Mouse (Mus musculus) hindbrain, embryonic 14.5 days (tissue): ENCODE data around the gene Arid3a. TPM values are rescaled to one million over a fixed set of nuclear protein-coding genes. Genes with fewer than 3 reads are reported as not detected.
A peak's percentile ranks its signal among the peaks of the same experiment; 100 is the strongest.

Experiments used
- ATAC-seq: fragments of 200-750 bp; cut with Nextera tagmentation; 2 replicates; pipeline ENCODE4 v1.8.0; 2017; ENCODE audit warnings: moderate number of reproducible peaks, mild to moderate bottlenecking, moderate TSS enrichment, moderate library complexity; ENCODE audit not compliant: low FRiP score
- DNase-seq: peaks from one replicate; pipeline ENCODE4 v3.0.0-alpha.2; 2015; ENCODE audit warnings: low spot score
- H3K27ac ChIP-seq: fragments of 300-500 bp; sonication (generic); 2 replicates; pipeline ENCODE4 v1.5.1; 2014; ENCODE audit warnings: mild to moderate bottlenecking, moderate library complexity
- H3K27me3 ChIP-seq: fragments of 300-500 bp; sonication (generic); 2 replicates; pipeline ENCODE4 v1.6.1; 2014; ENCODE audit warnings: mild to moderate bottlenecking, low read length, mixed read lengths; ENCODE audit not compliant: control insufficient read depth, insufficient read depth
- H3K36me3 ChIP-seq: fragments of 300-500 bp; sonication (generic); replicated peaks from 2 replicates; pipeline ENCODE4 v1.6.1; 2014; ENCODE audit not compliant: control insufficient read depth, insufficient read depth
- H3K4me1 ChIP-seq: fragments of 300-500 bp; sonication (generic); replicated peaks from 2 replicates; pipeline ENCODE4 v1.6.1; 2014; ENCODE audit warnings: antibody characterized with exemption, low read length, mixed read lengths; ENCODE audit not compliant: control insufficient read depth, insufficient read depth
- H3K4me2 ChIP-seq: fragments of 300-500 bp; sonication (generic); replicated peaks from 2 replicates; pipeline ENCODE4 v1.6.1; 2014; ENCODE audit warnings: mild to moderate bottlenecking, moderate library complexity
- H3K4me3 ChIP-seq: fragments of 300-500 bp; sonication (generic); replicated peaks from 2 replicates; pipeline ENCODE4 v1.5.1; 2014; ENCODE audit warnings: mild to moderate bottlenecking, low read length
- H3K9ac ChIP-seq: fragments of 300-500 bp; sonication (generic); 2 replicates; pipeline ENCODE4 v1.6.1; 2014
- H3K9me3 ChIP-seq: fragments of 300-500 bp; sonication (generic); 2 replicates; pipeline ENCODE4 v1.6.1; 2016; ENCODE audit warnings: low read length; ENCODE audit not compliant: control insufficient read depth
- WGBS: fragments of 180-500 bp; shearing (Covaris S2); extraction: QIAGEN DNeasy Blood & Tissue Kit; methylation state at CpG from one replicate; pipeline ENCODE4 v1.1.7; 2014; 5-methylcytosine and 5-hydroxymethylcytosine counted together
- polyA plus RNA-seq: library from polyadenylated mRNA; unstranded; fragments of >200 nt; fragmentation: Nextera tagmentation; extraction: Ambion mirVana; gene quantifications from 2 replicates; pipeline ENCODE4 v1.2.1, GENCODE M21; 2014

Arid3a gene
- polyA plus RNA-seq, 1 experiment from 2014 or later, result 3.4 TPM

GRCm38 (mm10) chr10:79906712-79907111 is 20.1 kb upstream of the Arid3a start:
- no peak overlapping the region for H3K9ac ChIP-seq
- no peak overlapping the region for H3K27ac ChIP-seq
- no peak for ATAC-seq
- no peak overlapping the region for H3K4me3 ChIP-seq
- no peaks in the 10 kb centered on the region for H3K9me3 ChIP-seq
- H3K27me3 ChIP-seq, result no peaks in the 10 kb centered on the region
- WGBS, result 92% methylated on average over 9 of the region's 9 CpGs
- peaks cover 11% of the 10 kb centered on the region for H3K4me1 ChIP-seq
- no peak for DNase-seq
- no peak overlapping the region for H3K4me2 ChIP-seq
- peaks cover 56% of the 10 kb centered on the region for H3K36me3 ChIP-seq

GRCm38 (mm10) chr10:79907415-79907814 is 19.4 kb upstream of the Arid3a start:
- DNase-seq (no peak), ATAC-seq (no peak)
- Histone ChIP-seq H3K9ac (no peak overlapping the region), H3K36me3 (peaks cover 52% of the 10 kb centered on the region), H3K27ac (no peak overlapping the region), H3K4me2 (0 out of 2 replicates have a peak overlapping the region, but pooled peaks have one; percentile 4), H3K4me3 (no peak overlapping the region), H3K9me3 (no peaks in the 10 kb centered on the region), H3K27me3 (no peaks in the 10 kb centered on the region), H3K4me1 (peaks cover 11% of the 10 kb centered on the region)
- 95% methylated on average over 10 of the region's 10 CpGs for WGBS

GRCm38 (mm10) chr10:79908167-79909091 is 18.4 kb upstream of the Arid3a start, which contains the start of gene Med16:
Gene Med16, minus strand, starts transcription at chr10:79908923.
- Histone ChIP-seq H3K27ac (peak within 1 kb of the TSS; percentile 98), H3K9ac (peak within 1 kb of the TSS; percentile 83), H3K36me3 (peaks cover 42% of the 10 kb centered on the region), H3K4me2 (peak within 1 kb of the TSS; percentile 42), H3K27me3 (no peaks in the 10 kb centered on the region), H3K9me3 (no peaks in the 10 kb centered on the region), H3K4me3 (peak within 1 kb of the TSS; percentile 54), H3K4me1 (peaks cover 11% of the 10 kb centered on the region)
- peak; percentile 90 for DNase-seq
- 2% methylated on average over 52 of the region's 52 CpGs for WGBS
- ATAC-seq, result peak; percentile 93

DNA sequence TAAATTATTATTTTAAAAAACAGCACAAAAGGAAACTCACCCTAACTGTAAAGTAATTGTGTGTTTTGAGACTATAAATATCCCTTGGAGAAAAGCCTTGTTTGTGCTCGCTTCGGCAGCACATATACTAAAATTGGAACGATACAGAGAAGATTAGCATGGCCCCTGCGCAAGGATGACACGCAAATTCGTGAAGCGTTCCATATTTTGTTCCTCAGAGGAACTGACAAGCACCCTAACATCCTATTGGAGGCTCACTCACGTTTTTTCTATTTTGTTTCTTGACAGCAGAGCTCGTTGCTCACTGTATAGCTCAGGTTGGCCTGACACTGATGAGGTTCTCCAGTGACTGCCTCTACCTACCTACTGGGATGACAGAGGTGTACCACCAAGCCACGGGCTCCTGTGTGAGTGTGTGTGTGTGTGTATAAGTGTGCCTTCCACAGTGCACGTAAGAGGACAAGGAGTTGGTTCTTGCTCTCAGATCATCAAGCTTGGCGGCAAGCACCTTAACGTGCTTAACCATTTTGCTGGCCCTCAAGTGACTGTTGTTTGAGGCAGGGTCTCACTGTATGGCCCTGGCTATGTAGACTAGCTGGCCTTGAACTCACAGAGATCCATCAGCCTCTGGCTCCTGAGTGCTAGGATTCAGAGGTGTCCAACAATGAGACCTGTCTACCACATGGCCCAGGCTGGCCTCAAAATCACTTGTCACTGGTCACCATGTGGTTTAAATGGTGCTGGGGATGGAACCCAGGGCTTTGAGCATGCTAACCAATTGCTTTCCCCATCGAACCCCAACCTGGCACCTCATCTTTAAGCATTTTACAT is 17.5 kb upstream of the Arid3a start:
- ATAC-seq, result peak; percentile 38; the same call in 1 of the 2 replicates
- DNase-seq, result no peak
- peak overlapping the region; percentile 83 for H3K9ac ChIP-seq
- H3K4me2 ChIP-seq, result peak overlapping the region; percentile 42
- H3K9me3 ChIP-seq, result no peaks in the 10 kb centered on the region
- H3K27me3 ChIP-seq, result no peaks in the 10 kb centered on the region
- peaks cover 14% of the 10 kb centered on the region for H3K4me1 ChIP-seq
- peak overlapping the region; percentile 54 for H3K4me3 ChIP-seq
- WGBS, result 21% methylated on average over 14 of the region's 14 CpGs
- H3K27ac ChIP-seq, result peak overlapping the region; percentile 98
- peaks cover 35% of the 10 kb centered on the region for H3K36me3 ChIP-seq

DNA sequence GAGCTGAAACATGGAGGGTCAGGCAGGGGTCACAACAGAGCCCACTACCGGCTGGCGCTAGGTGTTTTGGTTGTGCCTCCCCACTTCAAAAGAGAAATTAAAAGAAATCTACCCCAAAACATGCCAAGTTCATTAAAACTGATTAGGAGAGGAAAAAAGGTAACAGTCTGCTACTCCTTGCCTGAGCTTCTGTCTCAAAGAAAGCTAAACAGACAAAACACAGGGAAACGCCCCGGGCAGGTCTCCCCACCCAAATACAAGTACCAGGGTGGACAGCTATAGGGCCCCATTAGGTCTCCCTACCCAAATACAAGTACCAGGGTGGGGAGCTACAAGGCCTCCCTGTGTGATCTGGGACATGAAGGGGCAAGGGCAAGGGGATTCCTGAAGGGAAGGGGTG is 16.3 kb upstream of the Arid3a start, which contains the start of gene Gm26602:
Gene Gm26602 (plus strand): TSS at position 301 of the 400 bp plus-strand sequence.
- H3K27ac ChIP-seq, result peak within 1 kb of the TSS; percentile 98
- WGBS, result 95% methylated on average over 4 of the region's 4 CpGs

GRCm38 (mm10) chr10:79912412-79912811 is 14.4 kb upstream of the Arid3a start:
- no peak overlapping the region for H3K27ac ChIP-seq
- H3K9ac ChIP-seq, result no peak overlapping the region
- H3K9me3 ChIP-seq, result no peaks in the 10 kb centered on the region
- no peak for DNase-seq
- ATAC-seq, result no peak
- H3K4me3 ChIP-seq, result no peak overlapping the region
- H3K36me3 ChIP-seq, result peaks cover 16% of the 10 kb centered on the region
- peaks cover under 1% of the 10 kb centered on the region; the same call in 1 of the 2 replicates for H3K27me3 ChIP-seq
- 69% methylated on average over 20 of the region's 20 CpGs for WGBS
- H3K4me1 ChIP-seq, result peaks cover 29% of the 10 kb centered on the region
- no peak overlapping the region for H3K4me2 ChIP-seq

More for the DNA sequence above, 16.3 kb upstream of the Arid3a start, which contains the start of gene Gm26602:
- DNase-seq, result no peak
- Histone ChIP-seq H3K4me2 (peak within 1 kb of the TSS; percentile 42; the same call in 1 of the 2 replicates), H3K4me3 (no peak within 1 kb of the TSS), H3K4me1 (peaks cover 20% of the 10 kb centered on the region), H3K27me3 (no peaks in the 10 kb centered on the region), H3K9me3 (no peaks in the 10 kb centered on the region), H3K9ac (peak within 1 kb of the TSS; percentile 83), H3K36me3 (peaks cover 23% of the 10 kb centered on the region)
- no peak for ATAC-seq

DNA sequence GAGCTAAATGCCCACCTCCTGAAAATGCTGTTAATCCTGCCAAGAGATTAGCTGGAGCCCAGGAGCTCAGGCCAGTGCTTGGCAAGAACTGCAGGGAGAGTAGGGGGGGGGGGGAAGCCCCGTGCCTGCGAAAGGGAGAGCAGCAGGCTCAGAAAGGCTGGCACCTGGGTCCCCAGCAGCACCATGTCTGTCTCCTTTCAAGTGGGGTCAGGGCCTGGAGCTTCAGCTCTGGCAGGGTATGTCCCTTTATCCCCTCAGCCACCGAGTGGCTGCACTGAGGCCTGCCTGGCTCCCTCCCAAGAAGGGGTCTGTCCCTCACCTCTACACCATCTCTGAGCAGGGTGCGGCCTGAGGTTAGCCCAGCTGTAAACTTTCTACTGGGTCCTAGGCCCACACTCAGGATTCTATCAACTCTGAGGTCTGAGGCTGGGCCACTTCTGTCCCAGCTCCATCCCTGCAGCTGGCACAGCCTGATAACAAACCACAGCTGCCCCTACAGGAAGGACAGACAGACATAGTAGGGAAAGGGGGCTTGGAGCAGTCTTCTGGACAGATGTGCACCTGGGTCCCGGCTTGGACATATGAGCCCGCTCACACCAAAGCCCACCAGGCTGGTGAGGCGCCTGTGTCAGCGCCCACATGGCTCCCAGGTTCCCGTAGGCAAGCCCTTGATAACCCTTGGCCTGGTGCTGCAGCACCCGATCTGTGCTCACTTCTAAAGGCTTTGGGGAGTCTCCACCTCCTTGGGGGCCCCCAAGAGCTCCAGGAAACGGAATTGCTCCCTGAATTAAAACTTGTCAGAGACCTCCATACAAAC is 12.5 kb upstream of the Arid3a start:
- no peak for ATAC-seq
- Histone ChIP-seq H3K4me1 (peaks cover 24% of the 10 kb centered on the region), H3K9ac (peak overlapping the region; percentile 32), H3K9me3 (no peaks in the 10 kb centered on the region), H3K36me3 (peaks cover 16% of the 10 kb centered on the region), H3K27me3 (peaks cover 20% of the 10 kb centered on the region), H3K4me3 (no peak overlapping the region), H3K4me2 (no peak overlapping the region), H3K27ac (no peak overlapping the region)
- 68% methylated on average over 11 of the region's 11 CpGs for WGBS
- no peak for DNase-seq

DNA sequence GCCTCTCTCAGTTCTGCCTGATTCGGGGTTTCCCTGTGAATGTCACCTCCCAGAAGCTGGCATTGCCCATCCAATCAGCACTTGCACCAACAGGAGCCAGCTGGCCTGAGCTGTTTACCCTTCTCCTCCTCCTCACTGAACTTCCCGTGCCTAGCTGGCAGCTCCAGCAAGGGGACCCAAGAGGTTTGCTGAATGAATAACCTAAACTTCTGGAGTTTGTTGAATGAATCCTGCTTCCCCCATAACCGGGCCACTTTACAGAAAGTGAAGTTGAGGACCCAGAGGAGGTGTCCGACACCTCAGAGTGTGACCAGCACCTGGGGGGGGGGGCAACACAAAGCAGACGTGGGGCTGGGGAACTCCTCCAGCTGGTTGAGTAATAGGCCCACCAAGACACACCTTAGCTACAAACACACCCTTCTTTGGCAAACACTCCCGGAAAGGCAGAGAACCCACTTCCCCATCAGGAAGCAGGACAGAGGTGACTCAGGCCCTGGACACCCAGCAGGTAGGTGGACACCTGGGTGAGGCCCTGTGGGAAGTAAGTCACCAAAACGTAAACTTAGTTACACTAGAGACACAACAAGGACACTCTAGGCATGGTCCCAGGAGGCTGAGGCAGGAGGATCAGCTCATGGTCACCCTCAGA is 11.8 kb upstream of the Arid3a start:
- WGBS, result 75% methylated on average over 7 of the region's 7 CpGs
- ATAC-seq (no peak), DNase-seq (no peak)
- Histone ChIP-seq H3K9me3 (no peaks in the 10 kb centered on the region), H3K27ac (no peak overlapping the region), H3K4me1 (peaks cover 18% of the 10 kb centered on the region), H3K9ac (peak overlapping the region; percentile 32; the same call in 1 of the 2 replicates), H3K4me2 (peak overlapping the region; percentile 80), H3K36me3 (peaks cover 16% of the 10 kb centered on the region), H3K27me3 (peaks cover 27% of the 10 kb centered on the region), H3K4me3 (no peak overlapping the region)
